Mouse (Mus musculus) adrenal gland, postnatal 10 days (tissue): Measurements from ENCODE around the gene Il4i1. TPM values are rescaled to one million over a fixed set of nuclear protein-coding genes. Genes with fewer than 3 reads are reported as not detected.

Experiments used
- DNase-seq: peaks from one replicate; pipeline ENCODE4 v3.0.0; 2021; ENCODE audit warnings: mixed read lengths
- total RNA-seq, 2 experiments: library from RNA; stranded (reverse); gene quantifications; 2 replicates each; pipeline ENCODE4 v1.2.3; 2021

Il4i1 gene
- total RNA-seq, 2 experiments from 2014 or later, result 5.2 TPM

- DNase-seq, result peak; percentile 98
These were observed 32.6 kb downstream of the Il4i1 start, which contains the start of the genes Akt1s1 and Tbc1d17 for GRCm38 (mm10) chr7:44848561-44849415. Gene Akt1s1 (plus strand): TSS chr7:44848991. Gene Tbc1d17 (minus strand): TSS chr7:44849079.

DNA sequence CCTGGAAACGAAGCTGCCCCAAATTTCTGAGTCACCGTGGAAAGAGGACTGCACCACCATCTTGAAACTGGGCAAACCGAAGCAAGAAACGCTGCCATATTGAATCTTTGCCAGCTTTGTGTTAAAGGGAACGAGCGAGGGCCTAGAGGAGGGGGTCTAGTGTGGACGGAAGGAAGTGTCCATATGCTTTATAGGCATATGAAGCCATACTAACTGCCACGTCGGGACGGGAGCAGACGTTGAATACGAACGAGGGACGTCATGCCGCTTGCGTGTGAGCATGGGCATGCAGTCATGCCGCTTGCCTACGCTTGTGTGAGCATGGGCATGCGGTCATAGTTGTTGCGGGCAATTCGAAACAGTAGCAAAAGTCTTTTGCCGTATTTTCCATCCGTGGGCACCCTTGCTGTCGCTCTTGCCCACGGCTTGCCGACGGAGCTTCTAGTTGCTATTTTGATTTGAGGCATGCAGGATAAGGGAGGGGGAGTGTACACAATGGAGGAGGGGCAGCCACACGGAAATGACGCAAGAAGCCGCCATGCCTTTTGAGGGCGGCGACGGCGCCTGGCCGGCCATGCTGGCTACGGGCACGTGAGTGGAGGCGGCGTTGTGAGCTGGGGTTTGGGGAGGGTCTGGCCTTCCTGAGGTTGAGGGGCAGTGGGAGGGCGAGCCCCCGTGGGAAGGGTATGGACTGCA is 33.4 kb downstream of the Il4i1 start:
- DNase-seq, result peak; percentile 93

DNA sequence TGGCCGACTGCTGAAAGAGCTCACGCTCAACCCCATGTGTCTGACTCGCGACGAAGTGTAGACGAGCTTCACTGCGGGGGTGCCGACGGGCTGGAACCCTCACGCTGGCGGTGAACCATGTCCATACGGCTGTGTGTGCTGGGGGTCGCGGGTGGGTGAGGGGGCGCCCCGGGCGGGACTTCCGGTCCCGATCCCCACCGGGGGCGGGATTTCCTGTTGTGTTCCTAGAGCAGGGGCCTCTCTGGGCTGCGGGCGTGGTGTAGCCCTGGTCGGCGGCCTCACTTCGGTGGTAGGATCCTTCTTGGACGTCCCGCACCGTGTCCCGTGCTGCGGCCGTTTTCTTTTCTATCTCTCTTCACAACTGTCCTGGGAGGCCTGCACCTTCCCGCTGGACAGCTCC is 34.0 kb downstream of the Il4i1 start:
- DNase-seq, result peak; percentile 88

DNA sequence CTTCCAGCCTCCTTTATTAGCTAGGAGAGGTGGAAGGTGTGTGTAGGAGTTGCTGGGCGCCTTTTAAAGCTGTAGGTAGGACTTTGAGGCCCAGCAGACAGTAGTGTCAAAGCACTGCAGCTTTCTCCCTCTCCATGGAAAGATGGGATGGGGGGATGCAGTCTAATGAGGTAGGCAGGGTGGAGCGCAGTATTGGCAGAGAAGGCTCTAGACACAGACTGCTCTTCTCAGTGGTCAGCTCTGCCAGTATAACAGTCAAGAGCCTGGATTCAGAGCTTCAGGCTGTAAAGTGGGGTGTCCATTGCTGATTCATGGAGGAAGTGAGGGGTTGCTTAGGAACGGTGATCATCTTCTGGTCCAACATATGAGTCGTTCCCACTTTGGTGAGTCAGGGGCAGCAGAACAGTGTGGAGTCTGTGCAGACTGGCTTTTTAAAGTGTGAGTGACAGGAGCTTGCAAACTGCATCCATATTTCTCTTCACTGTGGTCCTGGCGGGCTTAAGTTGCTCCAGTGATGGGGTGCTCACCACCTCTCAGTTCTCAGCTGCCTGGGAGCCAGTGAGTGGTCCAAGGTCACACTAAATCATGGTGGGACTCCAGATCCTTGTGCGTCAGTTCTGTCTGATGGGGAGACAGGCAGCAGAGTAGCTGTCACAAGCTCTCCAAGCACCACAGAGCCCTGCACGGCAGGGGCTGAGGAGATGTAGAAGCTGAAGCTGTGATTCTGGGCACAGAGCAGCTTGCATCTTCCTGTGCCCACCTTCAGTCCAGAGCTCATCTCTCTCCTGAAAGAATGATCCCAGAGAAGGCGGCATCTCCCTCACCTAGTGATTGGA is 34.8 kb downstream of the Il4i1 start:
- no peak for DNase-seq

DNA sequence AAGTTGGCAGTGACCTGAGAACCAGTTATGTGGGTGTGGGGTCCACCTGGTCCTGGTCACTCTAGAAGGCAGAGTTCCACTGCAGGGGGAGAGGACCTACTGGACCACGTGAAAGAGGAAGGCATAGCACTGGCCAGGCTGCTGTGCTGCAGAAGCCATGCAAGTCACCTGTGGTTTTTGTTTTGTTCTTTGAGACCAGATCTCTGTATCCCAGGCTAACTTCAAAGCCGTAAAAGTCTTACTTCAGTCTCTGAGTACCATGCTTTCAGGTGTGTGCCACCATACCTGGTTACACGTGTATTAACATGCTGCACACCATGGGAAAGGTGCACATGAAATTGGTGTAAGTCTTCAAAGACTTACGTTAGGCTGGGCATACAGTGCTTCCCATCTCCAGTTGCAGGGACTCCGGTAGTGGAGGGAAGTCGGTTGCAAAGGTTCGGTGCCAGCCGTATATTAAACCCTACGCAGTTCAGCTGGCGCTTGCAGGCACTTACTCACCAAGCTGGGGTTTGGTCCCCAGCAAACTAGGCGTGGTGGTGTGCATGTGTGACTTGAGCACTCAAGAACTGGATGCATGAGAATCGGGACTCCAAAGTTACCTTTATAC is 35.5 kb downstream of the Il4i1 start:
- DNase-seq, result no peak

GRCm38 (mm10) chr7:44852259-44853027 is 36.3 kb downstream of the Il4i1 start:
- DNase-seq, result no peak

GRCm38 (mm10) chr7:44853065-44853464 is 36.9 kb downstream of the Il4i1 start:
- no peak for DNase-seq

GRCm38 (mm10) chr7:44853596-44854355 is 37.6 kb downstream of the Il4i1 start:
- peak; percentile 53 for DNase-seq

- DNase-seq, result peak; percentile 95
These were observed 38.3 kb downstream of the Il4i1 start for GRCm38 (mm10) chr7:44854356-44855031.

- DNase-seq, result no peak
These were observed 38.8 kb downstream of the Il4i1 start for GRCm38 (mm10) chr7:44855036-44855435.

DNA sequence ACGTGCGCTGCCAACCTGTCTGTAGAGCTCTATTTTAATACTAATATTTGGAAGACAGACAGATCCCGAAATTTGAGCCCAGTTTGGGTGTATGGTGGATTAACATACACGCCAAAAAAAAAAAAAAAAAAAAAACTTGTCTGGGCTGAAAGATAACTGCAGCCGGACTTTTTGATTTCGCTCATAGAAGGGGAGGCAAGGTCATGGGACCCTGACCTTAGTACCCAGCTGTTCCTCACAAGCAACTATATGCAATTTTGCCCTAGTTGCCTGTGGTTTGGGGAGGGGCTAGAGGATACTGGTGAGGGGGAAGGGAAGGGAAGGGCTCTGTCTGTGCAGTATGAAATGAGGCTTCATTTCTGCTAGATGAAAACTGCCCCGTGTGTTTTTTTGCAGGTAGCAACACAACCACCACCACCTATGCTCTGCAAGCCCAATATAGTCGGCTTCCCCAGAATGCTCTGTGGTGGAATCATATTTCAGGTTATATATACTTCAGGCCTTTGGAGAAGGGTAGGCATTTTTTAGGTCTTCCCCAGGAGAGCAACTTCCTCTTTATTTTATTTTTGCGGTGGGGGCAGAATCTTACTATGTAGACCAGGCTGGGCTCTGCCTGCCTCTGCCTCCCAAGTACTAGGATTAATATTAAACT is 40.2 kb downstream of the Il4i1 start:
- no peak for DNase-seq

GRCm38 (mm10) chr7:44857042-44857552 is 40.9 kb downstream of the Il4i1 start, which contains the start of gene Pnkp:
Gene Pnkp (plus strand): TSS chr7:44857139.
- peak; percentile 90 for DNase-seq

- peak; percentile 59 for DNase-seq
These were observed 41.7 kb downstream of the Il4i1 start for GRCm38 (mm10) chr7:44857905-44858304.

GRCm38 (mm10) chr7:44859896-44860295 is 43.7 kb downstream of the Il4i1 start:
- no peak for DNase-seq

DNA sequence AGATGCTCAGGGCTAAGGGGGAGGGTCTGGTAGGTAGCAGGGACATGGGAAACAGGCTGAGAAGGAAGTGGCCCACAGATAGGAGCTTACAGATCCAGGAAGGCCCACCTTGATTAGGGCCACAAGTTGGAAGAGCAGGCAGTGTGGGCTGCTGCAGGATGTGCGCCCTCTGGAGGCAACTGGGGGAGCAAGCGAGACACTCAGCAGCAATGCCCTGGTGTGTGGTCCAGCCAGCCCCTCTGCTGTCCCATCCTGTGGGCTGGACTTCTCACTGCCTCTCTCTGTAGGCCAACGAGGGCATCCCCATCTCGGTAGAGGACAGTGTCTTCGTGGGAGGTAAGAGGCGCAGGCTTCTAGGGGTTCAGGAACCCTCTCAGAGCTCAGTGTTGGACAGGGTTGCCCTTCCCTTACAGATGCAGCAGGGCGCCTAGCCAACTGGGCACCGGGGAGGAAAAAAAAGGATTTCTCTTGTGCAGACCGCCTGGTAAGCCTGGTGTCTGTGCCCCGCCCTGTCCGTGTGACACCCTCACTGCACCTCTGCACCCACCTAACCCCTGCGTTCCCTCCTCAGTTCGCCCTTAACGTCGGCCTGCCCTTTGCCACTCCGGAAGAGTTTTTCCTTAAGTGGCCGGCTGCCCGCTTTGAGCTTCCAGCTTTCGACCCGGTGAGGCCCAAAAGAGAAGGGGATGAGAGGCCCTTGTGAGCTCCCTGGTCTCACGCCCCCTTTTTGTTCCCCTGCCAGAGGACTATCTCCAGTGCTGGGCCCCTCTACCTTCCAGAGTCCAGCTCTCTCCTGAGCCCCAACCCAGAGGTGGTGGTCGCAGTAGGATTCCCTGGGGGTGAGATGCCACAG is 44.6 kb downstream of the Il4i1 start:
- DNase-seq, result peak; percentile 84

DNA sequence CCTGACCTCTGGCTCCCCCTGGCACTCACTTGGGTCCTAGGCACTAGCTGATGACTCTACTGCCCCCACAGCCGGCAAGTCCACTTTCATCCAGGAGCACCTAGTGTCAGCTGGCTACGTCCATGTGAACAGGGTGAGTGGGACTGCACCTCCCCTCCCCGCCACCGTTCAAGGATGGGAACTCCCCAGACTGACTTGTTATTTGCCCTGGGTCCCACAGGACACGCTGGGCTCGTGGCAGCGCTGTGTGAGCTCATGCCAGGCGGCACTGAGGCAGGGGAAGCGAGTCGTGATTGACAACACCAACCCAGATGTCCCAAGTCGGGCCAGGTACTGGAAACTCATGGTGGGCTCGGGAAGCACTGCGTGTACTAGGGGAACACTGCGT is 45.2 kb downstream of the Il4i1 start:
- DNase-seq, result no peak

- no peak for DNase-seq
These were observed 46.2 kb downstream of the Il4i1 start for GRCm38 (mm10) chr7:44862434-44862833.

- no peak for DNase-seq
These were observed 47.0 kb downstream of the Il4i1 start for GRCm38 (mm10) chr7:44863210-44863609.
